Mouse (Mus musculus) heart, adult 2 months (tissue): ENCODE results near the gene Gm11168.
"Not testable (repeated sequence)": the region's sequence is repeated elsewhere in the genome, so short reads cannot be mapped to it uniquely, and the experiment has no call there.

Experiments used
- CTCF ChIP-seq: fragments of 200-600 bp; IDR thresholded peaks from 2 replicates; pipeline ENCODE4 v1.8.1; 2022; ENCODE audit warnings: antibody characterized with exemption, mild to moderate bottlenecking, moderate library complexity
- EP300 ChIP-seq: fragments of 200-500 bp; IDR thresholded peaks from 2 replicates; pipeline ENCODE4 v1.6.1; 2011; ENCODE audit warnings: low read depth, low read length, control low read depth; ENCODE audit not compliant: insufficient read depth
- POLR2A ChIP-seq: fragments of 200-500 bp; IDR thresholded peaks from 2 replicates; pipeline ENCODE4 v1.6.1; 2011; ENCODE audit warnings: mild to moderate bottlenecking, low read depth, low read length, control low read depth; ENCODE audit not compliant: insufficient read depth

- TF ChIP-seq EP300, POLR2A, CTCF: not testable (repeated sequence)
These were observed 21.8 kb downstream of the Gm11168 start, which contains the start of gene Gm10717 for GRCm38 (mm10) chr9:3024912-3025467.
